Comparison of ENCODE assay signal across 18 mouse cellular contexts in genomic region chr13:99561843-99562550, GRCm38 (mm10). TPM values are rescaled to one million over a fixed set of nuclear protein-coding genes. Genes with fewer than 3 reads are reported as not detected.
DNase-seq lines count a peak whose midpoint lies in the region; ATAC-seq lines count a peak whose summit lies in the region.
"Had no signal": no experiment of that assay in that cellular context is flagged by ENCODE, and none has a peak within 500 bp of the region (broad histone marks: within the 10 kb centered on the region; RNA-seq: fewer than 3 reads in every experiment).

No protein-coding gene starts in this region.

- no peak for ATAC-seq in midbrain, embryonic 14.5 days (ENCODE audit: low FRiP score, low TSS enrichment)
- ATAC-seq: liver, postnatal 0 days had no signal

- H3K4me3 ChIP-seq in embryonic facial prominence, embryonic 10.5 days: no peak overlapping the region
- H3K4me3 ChIP-seq in midbrain, embryonic 14.5 days (replicated peaks; ENCODE audit: low read depth, low read length): no peak overlapping the region
- H3K4me3 ChIP-seq: embryonic facial prominence, embryonic 12.5 days; heart, adult 2 months; limb, embryonic 13.5 days had no signal

- no peak overlapping the region for H3K9ac ChIP-seq in midbrain, embryonic 14.5 days (replicated peaks; ENCODE audit: low read length)
- H3K9ac ChIP-seq: embryonic facial prominence, embryonic 12.5 days; limb, embryonic 13.5 days; liver, postnatal 0 days had no signal

- peak; percentile 57 for DNase-seq in embryo, embryonic 10 days (ENCODE audit: low spot score)
- DNase-seq in embryo, embryonic 9.5 days (ENCODE audit: extremely low spot score): no peak
- peak; percentile 63 for DNase-seq in embryonic facial prominence, embryonic 10.5 days (ENCODE audit: low spot score)
- peak; percentile 67 for DNase-seq in forelimb bud, embryonic 11.5 days (ENCODE audit: low read depth, low spot score)
- peak; percentile 62 for DNase-seq in midbrain, embryonic 14.5 days
- DNase-seq in B cell, adult 2 months: no peak
- no peak for DNase-seq in testis, postnatal 10 days (ENCODE audit: low spot score)
- DNase-seq in kidney, adult 18-20 months: no peak
- DNase-seq: cerebellum, adult 2 months; heart, adult 2 months; heart, postnatal 36 days; layer of hippocampus, adult 9-11 months; liver, postnatal 0 days; right cerebral cortex, adult 18-20 months; thymus, postnatal 14 days had no signal

- peaks cover 34% of the 10 kb centered on the region for H3K4me1 ChIP-seq in embryonic facial prominence, embryonic 10.5 days
- peaks cover 22% of the 10 kb centered on the region for H3K4me1 ChIP-seq in midbrain, embryonic 14.5 days (ENCODE audit: control insufficient read depth, insufficient read depth, low read length)

- 42% methylated on average over 10 of the region's 10 CpGs for WGBS in embryonic facial prominence, embryonic 10.5 days
- WGBS in midbrain, embryonic 14.5 days: 44% methylated on average over 10 of the region's 10 CpGs

- H3K9me3 ChIP-seq in embryonic facial prominence, embryonic 10.5 days: no peaks in the 10 kb centered on the region
- H3K9me3 ChIP-seq in midbrain, embryonic 14.5 days (ENCODE audit: control insufficient read depth, low read length): no peaks in the 10 kb centered on the region
- H3K9me3 ChIP-seq: embryonic facial prominence, embryonic 12.5 days; limb, embryonic 13.5 days had no signal

- H3K27me3 ChIP-seq in embryonic facial prominence, embryonic 10.5 days (replicated peaks; ENCODE audit: low read depth, poor library complexity, severe bottlenecking): no peaks in the 10 kb centered on the region
- H3K27me3 ChIP-seq in midbrain, embryonic 14.5 days (ENCODE audit: control insufficient read depth, insufficient read depth, low read length): no peaks in the 10 kb centered on the region
- H3K27me3 ChIP-seq: embryonic facial prominence, embryonic 12.5 days; limb, embryonic 13.5 days had no signal

- H3K4me2 ChIP-seq in midbrain, embryonic 14.5 days (ENCODE audit: low read length): no peak overlapping the region
- H3K4me2 ChIP-seq: embryonic facial prominence, embryonic 12.5 days; limb, embryonic 13.5 days had no signal

- H3K36me3 ChIP-seq in embryonic facial prominence, embryonic 10.5 days (replicated peaks): no peaks in the 10 kb centered on the region
- H3K36me3 ChIP-seq in midbrain, embryonic 14.5 days (ENCODE audit: control insufficient read depth, insufficient read depth, low read length): no peaks in the 10 kb centered on the region
- H3K36me3 ChIP-seq: embryonic facial prominence, embryonic 12.5 days; limb, embryonic 13.5 days had no signal

- peak overlapping the region; percentile 25 for H3K27ac ChIP-seq in embryonic facial prominence, embryonic 10.5 days (replicated peaks)
- peak overlapping the region; percentile 26; the same call in 1 of the 2 replicates for H3K27ac ChIP-seq in midbrain, embryonic 14.5 days (replicated peaks; ENCODE audit: low read depth, low read length)
- H3K27ac ChIP-seq: embryonic facial prominence, embryonic 12.5 days; heart, adult 2 months; limb, embryonic 13.5 days; macrophage had no signal

RNA-seq across cellular contexts. Expression of gene Map1b, which starts 45.7 kb away (rescaled TPM):
- 288 and 317 TPM in 2 replicates for polyA plus RNA-seq in embryonic facial prominence, embryonic 10.5 days (2016; fragmentation: Nextera tagmentation; extraction: Ambion mirVana)
- 2,111 and 2,470 TPM in 2 replicates for polyA plus RNA-seq in midbrain, embryonic 14.5 days (2014; fragmentation: Nextera tagmentation; extraction: Ambion mirVana)

Comparison
In these comparisons a context has a peak if more than half of its experiments do, and no peak if none do; other contexts are left out.
1. DNase-seq: peak in embryo, embryonic 10 days (single experiment), embryonic facial prominence, embryonic 10.5 days (single experiment), forelimb bud, embryonic 11.5 days (single experiment) and midbrain, embryonic 14.5 days (single experiment); none in embryo, embryonic 9.5 days (single experiment), B cell, adult 2 months (0 of 2), testis, postnatal 10 days (single experiment) and kidney, adult 18-20 months (single experiment).